Mouse (Mus musculus): ENCODE results near the gene Med16. TPM values are rescaled to one million over a fixed set of nuclear protein-coding genes. Genes with fewer than 3 reads are reported as not detected.
"Not testable (repeated sequence)": the region's sequence is repeated elsewhere in the genome, so short reads cannot be mapped to it uniquely, and the experiment has no call there.

The Med16 gene
- polyA plus RNA-seq, 1 experiment from 2014 or later: 54.7 TPM

GRCm38 (mm10) chr10:79889386-79889785 lies 19.3 kb downstream of the Med16 start:
- no peak for ATAC-seq (ENCODE audit: borderline replicate concordance, extremely low read depth, low FRiP score, low TSS enrichment)
- no peak overlapping the region for H3K4me3 ChIP-seq
- no peak overlapping the region for H3K4me2 ChIP-seq
- H3K9ac ChIP-seq: no peak overlapping the region
- no peaks in the 10 kb centered on the region for H3K9me3 ChIP-seq
- H3K4me1 ChIP-seq: no peaks in the 10 kb centered on the region
- H3K27ac ChIP-seq: no peak overlapping the region
- no peaks in the 10 kb centered on the region for H3K27me3 ChIP-seq
- WGBS: 41% methylated on average over 2 of the region's 2 CpGs
- H3K36me3 ChIP-seq: 0 out of 2 replicates have a peak, but pooled peaks cover 2% of the 10 kb centered on the region

- H3K4me3 ChIP-seq: no peak overlapping the region
- peaks cover 14% of the 10 kb centered on the region for H3K4me1 ChIP-seq
- no peaks in the 10 kb centered on the region for H3K9me3 ChIP-seq
- H3K9ac ChIP-seq: no peak overlapping the region
- H3K27ac ChIP-seq: no peak overlapping the region
- peaks cover 19% of the 10 kb centered on the region; the same call in 1 of the 2 replicates for H3K27me3 ChIP-seq
- WGBS: 74% methylated on average over 8 of the region's 8 CpGs
- H3K36me3 ChIP-seq: no peaks in the 10 kb centered on the region
- no peak overlapping the region for H3K4me2 ChIP-seq
- no peak for ATAC-seq (ENCODE audit: borderline replicate concordance, extremely low read depth, low FRiP score, low TSS enrichment)
These were observed 22.1 kb downstream of the Med16 start for GRCm38 (mm10) chr10:79886611-79887010.

GRCm38 (mm10) chr10:79886054-79886453 lies 22.7 kb downstream of the Med16 start, which contains the start of gene Elane:
TSS of gene Elane (plus strand) at chr10:79886247.
- no peak within 1 kb of the TSS for H3K9ac ChIP-seq
- peaks cover 15% of the 10 kb centered on the region for H3K4me1 ChIP-seq
- H3K4me2 ChIP-seq: no peak within 1 kb of the TSS
- peaks cover 22% of the 10 kb centered on the region for H3K27me3 ChIP-seq
- H3K27ac ChIP-seq: no peak within 1 kb of the TSS
- no peak within 1 kb of the TSS for H3K4me3 ChIP-seq
- 60% methylated on average over 6 of the region's 6 CpGs for WGBS
- H3K9me3 ChIP-seq: no peaks in the 10 kb centered on the region
- no peaks in the 10 kb centered on the region for H3K36me3 ChIP-seq
- no peak for ATAC-seq (ENCODE audit: borderline replicate concordance, extremely low read depth, low FRiP score, low TSS enrichment)

- not testable (repeated sequence) for H3K4me3 ChIP-seq; H3K9ac ChIP-seq; ATAC-seq (ENCODE audit: borderline replicate concordance, extremely low read depth, low FRiP score, low TSS enrichment); H3K9me3 ChIP-seq; H3K4me2 ChIP-seq; H3K36me3 ChIP-seq; H3K27ac ChIP-seq
- WGBS: 70% methylated on average over 3 of the region's 3 CpGs
- H3K4me1 ChIP-seq: peaks cover 21% of the 10 kb centered on the region
- peaks cover 25% of the 10 kb centered on the region for H3K27me3 ChIP-seq
These were observed 23.8 kb downstream of the Med16 start for GRCm38 (mm10) chr10:79884938-79885337.

- no peak overlapping the region for H3K27ac ChIP-seq
- H3K9ac ChIP-seq: no peak overlapping the region
- no peak overlapping the region for H3K4me3 ChIP-seq
- H3K27me3 ChIP-seq: peaks cover 25% of the 10 kb centered on the region
- H3K36me3 ChIP-seq: no peaks in the 10 kb centered on the region
- H3K4me2 ChIP-seq: no peak overlapping the region
- 42% methylated on average over 4 of the region's 4 CpGs for WGBS
- ATAC-seq (ENCODE audit: borderline replicate concordance, extremely low read depth, low FRiP score, low TSS enrichment): no peak
- peaks cover 26% of the 10 kb centered on the region for H3K4me1 ChIP-seq
- no peaks in the 10 kb centered on the region for H3K9me3 ChIP-seq
These were observed 24.3 kb downstream of the Med16 start for GRCm38 (mm10) chr10:79884446-79884845.

GRCm38 (mm10) chr10:79883297-79884084 lies 25.2 kb downstream of the Med16 start:
- H3K9ac ChIP-seq: no peak overlapping the region
- H3K4me3 ChIP-seq: no peak overlapping the region; the same call in 1 of the 2 replicates
- WGBS: 16% methylated on average over 22 of the region's 22 CpGs

GRCm38 (mm10) chr10:79881981-79882380 lies 26.7 kb downstream of the Med16 start:
- Histone ChIP-seq H3K4me1 (peaks cover 31% of the 10 kb centered on the region), H3K9me3 (no peaks in the 10 kb centered on the region), H3K36me3 (no peaks in the 10 kb centered on the region), H3K4me2 (peak overlapping the region; percentile 50), H3K4me3 (peak overlapping the region; percentile 15), H3K9ac (no peak overlapping the region), H3K27ac (no peak overlapping the region), H3K27me3 (peaks cover 25% of the 10 kb centered on the region)
- 0 out of 2 replicates have a peak, but pooled peaks have one; percentile 28 for ATAC-seq (ENCODE audit: borderline replicate concordance, extremely low read depth, low FRiP score, low TSS enrichment)
- 5% methylated on average over 22 of the region's 22 CpGs for WGBS

More at GRCm38 (mm10) chr10:79883297-79884084, 25.2 kb downstream of the Med16 start:
- ATAC-seq (ENCODE audit: borderline replicate concordance, extremely low read depth, low FRiP score, low TSS enrichment): 0 out of 2 replicates have a peak, but pooled peaks have one; percentile 31
- Histone ChIP-seq H3K36me3 (no peaks in the 10 kb centered on the region), H3K27ac (no peak overlapping the region), H3K4me2 (no peak overlapping the region; the same call in 1 of the 2 replicates), H3K9me3 (no peaks in the 10 kb centered on the region), H3K4me1 (peaks cover 27% of the 10 kb centered on the region), H3K27me3 (peaks cover 25% of the 10 kb centered on the region)

- Histone ChIP-seq H3K27ac (no peak overlapping the region), H3K36me3 (no peaks in the 10 kb centered on the region), H3K27me3 (peaks cover 25% of the 10 kb centered on the region), H3K9me3 (no peaks in the 10 kb centered on the region), H3K4me3 (no peak overlapping the region), H3K4me2 (0 out of 2 replicates have a peak overlapping the region, but pooled peaks have one; percentile 25), H3K9ac (no peak overlapping the region; the same call in 1 of the 2 replicates), H3K4me1 (peaks cover 31% of the 10 kb centered on the region)
- no peak for ATAC-seq (ENCODE audit: borderline replicate concordance, extremely low read depth, low FRiP score, low TSS enrichment)
- 12% methylated on average over 9 of the region's 9 CpGs for WGBS
These were observed 28.0 kb downstream of the Med16 start for GRCm38 (mm10) chr10:79880721-79881120.

- no peaks in the 10 kb centered on the region for H3K36me3 ChIP-seq
- peaks cover 25% of the 10 kb centered on the region for H3K27me3 ChIP-seq
- no peak overlapping the region for H3K27ac ChIP-seq
- no peak overlapping the region for H3K4me2 ChIP-seq
- no peak for ATAC-seq (ENCODE audit: borderline replicate concordance, extremely low read depth, low FRiP score, low TSS enrichment)
- H3K9ac ChIP-seq: no peak overlapping the region
- no peaks in the 10 kb centered on the region for H3K9me3 ChIP-seq
- WGBS: 19% methylated on average over 3 of the region's 3 CpGs
- peaks cover 38% of the 10 kb centered on the region for H3K4me1 ChIP-seq
- H3K4me3 ChIP-seq: no peak overlapping the region
These were observed 29.2 kb downstream of the Med16 start for GRCm38 (mm10) chr10:79879527-79879926.

GRCm38 (mm10) chr10:79877757-79878156 lies 31.0 kb downstream of the Med16 start:
- no peak overlapping the region for H3K27ac ChIP-seq

GRCm38 (mm10) chr10:79877174-79877573 lies 31.5 kb downstream of the Med16 start:
- WGBS: 41% methylated on average over 1 of the region's 1 CpGs
- H3K9me3 ChIP-seq: no peaks in the 10 kb centered on the region
- peaks cover 12% of the 10 kb centered on the region for H3K27me3 ChIP-seq
- H3K4me2 ChIP-seq: no peak overlapping the region
- no peak overlapping the region for H3K4me3 ChIP-seq
- H3K27ac ChIP-seq: no peak overlapping the region
- no peak overlapping the region for H3K9ac ChIP-seq
- peaks cover 39% of the 10 kb centered on the region for H3K4me1 ChIP-seq
- ATAC-seq (ENCODE audit: borderline replicate concordance, extremely low read depth, low FRiP score, low TSS enrichment): no peak
- H3K36me3 ChIP-seq: no peaks in the 10 kb centered on the region

More at GRCm38 (mm10) chr10:79877757-79878156, 31.0 kb downstream of the Med16 start:
- H3K9ac ChIP-seq: no peak overlapping the region
- peaks cover 17% of the 10 kb centered on the region for H3K27me3 ChIP-seq
- H3K4me1 ChIP-seq: peaks cover 43% of the 10 kb centered on the region
- no peak overlapping the region for H3K4me3 ChIP-seq
- ATAC-seq (ENCODE audit: borderline replicate concordance, extremely low read depth, low FRiP score, low TSS enrichment): no peak
- H3K9me3 ChIP-seq: no peaks in the 10 kb centered on the region
- H3K4me2 ChIP-seq: no peak overlapping the region
- no peaks in the 10 kb centered on the region for H3K36me3 ChIP-seq
- WGBS: 47% methylated on average over 12 of the region's 12 CpGs

GRCm38 (mm10) chr10:79874290-79874862 lies 34.3 kb downstream of the Med16 start, which contains the start of the genes Prtn3 and Plppr3:
TSS of gene Prtn3 (plus strand) at chr10:79874476.
TSS of gene Plppr3 (minus strand) at chr10:79874634.
- H3K4me1 ChIP-seq: peaks cover 21% of the 10 kb centered on the region
- H3K9ac ChIP-seq: peak within 1 kb of the TSS; percentile 71
- H3K4me3 ChIP-seq: peak within 1 kb of the TSS; percentile 52
- H3K4me2 ChIP-seq: peak within 1 kb of the TSS; percentile 87
- ATAC-seq (ENCODE audit: borderline replicate concordance, extremely low read depth, low FRiP score, low TSS enrichment): peak; percentile 82
- no peak within 1 kb of the TSS for H3K27ac ChIP-seq
- under 1% methylated on average over 46 of the region's 57 CpGs for WGBS
- H3K36me3 ChIP-seq: no peaks in the 10 kb centered on the region
- H3K27me3 ChIP-seq: no peaks in the 10 kb centered on the region
- H3K9me3 ChIP-seq: no peaks in the 10 kb centered on the region
